Mouse (Mus musculus): ENCODE results near the gene Il4i1. TPM values are rescaled to one million over a fixed set of nuclear protein-coding genes. Genes with fewer than 3 reads are reported as not detected.
A peak's percentile ranks its signal among the peaks of the same experiment; 100 is the strongest.

Il4i1 gene
- total RNA-seq, 2 experiments from 2014 or later, result 2.6 to 3.3 TPM

DNA sequence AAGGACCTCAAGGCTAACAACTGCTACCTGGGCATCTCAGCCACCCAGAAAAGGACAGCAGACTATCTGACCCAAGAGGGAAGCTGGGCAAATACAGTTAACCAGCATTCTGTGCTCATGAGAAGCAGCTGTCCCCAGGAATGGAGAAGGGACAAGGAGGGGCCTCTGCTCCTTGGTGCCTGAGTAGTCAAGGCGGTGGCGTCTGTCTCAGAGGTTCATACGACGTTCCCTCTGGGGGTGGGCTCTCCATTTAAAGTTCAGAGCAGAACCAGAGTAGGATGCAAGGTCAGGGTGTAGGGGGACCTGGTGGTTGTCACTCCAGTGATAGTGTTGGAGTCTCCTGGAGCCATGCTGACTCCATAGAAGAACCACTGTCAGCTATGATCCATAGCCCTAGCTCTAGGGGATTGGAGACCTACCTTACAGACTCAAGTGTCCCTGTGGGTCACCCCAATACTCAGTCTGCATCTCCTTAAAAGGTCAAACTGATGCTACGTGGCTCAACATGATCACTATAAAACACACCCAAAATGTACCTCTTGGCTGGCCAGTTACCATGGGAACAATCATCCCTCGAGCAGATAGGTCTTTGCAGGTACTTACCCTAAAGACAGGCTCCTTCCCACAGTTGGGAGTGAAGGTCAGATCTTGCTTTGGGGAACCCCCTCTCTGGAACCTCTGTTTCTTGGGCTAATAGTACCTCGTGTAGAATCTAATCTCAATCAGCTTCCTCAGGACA is 5.2 kb upstream of the Il4i1 start:
- Histone ChIP-seq H3K4me3 (no peak overlapping the region), H3K27ac (no peak overlapping the region)
- no peak for DNase-seq (ENCODE audit: low spot score in 2 of 2)
- TF ChIP-seq CTCF (conservative IDR thresholded peaks at IDR 0.05), result no peak

- H3K4me3 ChIP-seq, result no peak overlapping the region
- TF ChIP-seq CTCF (conservative IDR thresholded peaks at IDR 0.05), result no peak
- peak in 1 of 2 experiments; percentile 5 for DNase-seq (ENCODE audit: low spot score in 2 of 2)
- no peak overlapping the region for H3K27ac ChIP-seq
Observed at GRCm38 (mm10) chr7:44812651-44813325, 3.4 kb upstream of the Il4i1 start.

GRCm38 (mm10) chr7:44813985-44814384 is 2.2 kb upstream of the Il4i1 start:
- DNase-seq (ENCODE audit: low spot score in 2 of 2), result no peak
- H3K4me3 ChIP-seq, result no peak overlapping the region
- no peak for TF ChIP-seq CTCF (conservative IDR thresholded peaks at IDR 0.05)
- no peak overlapping the region for H3K27ac ChIP-seq

GRCm38 (mm10) chr7:44814423-44814822 is 1.8 kb upstream of the Il4i1 start:
- DNase-seq (ENCODE audit: low spot score in 2 of 2), result peak in 1 of 2 experiments; percentile 7
- TF ChIP-seq CTCF (conservative IDR thresholded peaks at IDR 0.05), result no peak
- Histone ChIP-seq H3K4me3 (no peak overlapping the region), H3K27ac (no peak overlapping the region)

- TF ChIP-seq CTCF (conservative IDR thresholded peaks at IDR 0.05), result no peak
- peak overlapping the region; percentile 97 for H3K27ac ChIP-seq
- peak overlapping the region; percentile 82 for H3K4me3 ChIP-seq
- DNase-seq (ENCODE audit: low spot score in 2 of 2), result no peak
Observed at GRCm38 (mm10) chr7:44814952-44815553, 1.1 kb upstream of the Il4i1 start.

GRCm38 (mm10) chr7:44816470-44817021 is 359 bp downstream of the Il4i1 start, which contains the start of gene Atf5:
TSS of gene Atf5 (minus strand) at chr7:44816658.
- peak in 1 of 2 experiments; percentile 35 for DNase-seq (ENCODE audit: low spot score in 2 of 2)
- peak within 1 kb of the TSS; percentile 82 for H3K4me3 ChIP-seq
- peak within 1 kb of the TSS; percentile 97 for H3K27ac ChIP-seq
- TF ChIP-seq CTCF (conservative IDR thresholded peaks at IDR 0.05), result no peak

- DNase-seq (ENCODE audit: low spot score in 2 of 2), result no peak
- TF ChIP-seq CTCF (conservative IDR thresholded peaks at IDR 0.05), result no peak
- Histone ChIP-seq H3K4me3 (peak overlapping the region; percentile 82), H3K27ac (peak overlapping the region; percentile 97)
Observed at GRCm38 (mm10) chr7:44817441-44817840, 1.3 kb downstream of the Il4i1 start.

GRCm38 (mm10) chr7:44818164-44818563 is 2.0 kb downstream of the Il4i1 start:
- peak; percentile 74 for TF ChIP-seq CTCF (conservative IDR thresholded peaks at IDR 0.05)
- Histone ChIP-seq H3K4me3 (peak overlapping the region; percentile 82; the same call in 1 of the 2 replicates), H3K27ac (peak overlapping the region; percentile 97)
- peak in 1 of 2 experiments; percentile 16 for DNase-seq (ENCODE audit: low spot score in 2 of 2)

GRCm38 (mm10) chr7:44818751-44819235 is 2.6 kb downstream of the Il4i1 start:
- peak in 1 of 2 experiments; percentile 48 for DNase-seq (ENCODE audit: low spot score in 2 of 2)
- TF ChIP-seq CTCF (conservative IDR thresholded peaks at IDR 0.05), result no peak
- peak overlapping the region; percentile 39 for H3K4me3 ChIP-seq
- peak overlapping the region; percentile 97 for H3K27ac ChIP-seq

GRCm38 (mm10) chr7:44819391-44819790 is 3.2 kb downstream of the Il4i1 start:
- DNase-seq (ENCODE audit: low spot score in 2 of 2), result peak in 1 of 2 experiments; percentile 5
- no peak for TF ChIP-seq CTCF (conservative IDR thresholded peaks at IDR 0.05)
- Histone ChIP-seq H3K27ac (peak overlapping the region; percentile 97), H3K4me3 (no peak overlapping the region; the same call in 1 of the 2 replicates)

DNA sequence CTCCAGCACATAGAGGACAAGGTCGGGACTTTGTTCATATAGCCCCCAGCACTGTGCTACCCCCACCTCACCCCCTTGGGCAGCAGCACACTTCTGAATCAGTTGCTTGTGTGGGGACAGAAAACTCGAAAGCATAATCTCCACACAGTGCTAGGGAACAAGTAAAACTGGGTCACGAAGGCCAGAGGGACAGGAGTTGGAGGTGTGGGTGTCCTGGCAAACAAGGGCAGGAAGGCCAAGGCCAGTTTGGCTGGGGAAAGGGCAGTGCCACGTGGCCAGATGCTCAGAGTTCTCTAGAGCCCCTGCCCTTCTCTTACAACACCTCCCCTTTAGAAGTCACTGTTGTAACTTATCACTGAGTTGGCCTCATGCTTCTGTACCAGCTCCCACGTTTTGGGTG is 3.7 kb downstream of the Il4i1 start:
- peak in 1 of 2 experiments; percentile 7 for DNase-seq (ENCODE audit: low spot score in 2 of 2)
- no peak for TF ChIP-seq CTCF (conservative IDR thresholded peaks at IDR 0.05)
- H3K27ac ChIP-seq, result peak overlapping the region; percentile 97; the same call in 1 of the 2 replicates
- no peak overlapping the region for H3K4me3 ChIP-seq

GRCm38 (mm10) chr7:44820525-44820924 is 4.3 kb downstream of the Il4i1 start:
- Histone ChIP-seq H3K27ac (no peak overlapping the region), H3K4me3 (no peak overlapping the region)
- TF ChIP-seq CTCF (conservative IDR thresholded peaks at IDR 0.05), result no peak
- DNase-seq (ENCODE audit: low spot score in 2 of 2), result peak in 1 of 2 experiments; percentile 1

All from layer of hippocampus, adult 2 months (tissue).